Mouse (Mus musculus) testis, adult 2 months (tissue): ENCODE data around the gene Cdkal1. TPM values are rescaled to one million over a fixed set of nuclear protein-coding genes. Genes with fewer than 3 reads are reported as not detected.

Source experiments
- H3K27ac ChIP-seq: fragments of 200-500 bp; 2 replicates; pipeline ENCODE4 v1.5.1; 2012; ENCODE audit warnings: low read depth, low read length; ENCODE audit not compliant: control insufficient read depth, insufficient read depth
- H3K27me3 ChIP-seq: fragments of 200-500 bp; 2 replicates; pipeline ENCODE4 v1.6.1; 2012; ENCODE audit warnings: mild to moderate bottlenecking, low read length, moderate library complexity; ENCODE audit not compliant: control insufficient read depth, insufficient read depth
- H3K36me3 ChIP-seq: fragments of 200-500 bp; 2 replicates; pipeline ENCODE4 v1.6.1; 2012; ENCODE audit warnings: mild to moderate bottlenecking, low read length; ENCODE audit not compliant: control insufficient read depth, insufficient read depth
- H3K4me1 ChIP-seq: fragments of 200-500 bp; 2 replicates; pipeline ENCODE4 v1.6.1; 2012; ENCODE audit warnings: low read length; ENCODE audit not compliant: control insufficient read depth, insufficient read depth
- H3K4me3 ChIP-seq: fragments of 200-500 bp; 2 replicates; pipeline ENCODE4 v1.5.1; 2012; ENCODE audit warnings: low read depth, mild to moderate bottlenecking, low read length, moderate library complexity, mixed read lengths; ENCODE audit not compliant: control insufficient read depth
- CTCF ChIP-seq: fragments of 200-500 bp; IDR thresholded peaks from 2 replicates; pipeline ENCODE4 v1.5.1; 2012; ENCODE audit warnings: low read depth, mild to moderate bottlenecking, inconsistent platforms, low read length, moderate library complexity; ENCODE audit not compliant: control insufficient read depth, insufficient read depth, insufficient replicate concordance
- POLR2A ChIP-seq: fragments of 200-500 bp; IDR thresholded peaks from 2 replicates; pipeline ENCODE4 v1.6.1; 2012; ENCODE audit warnings: low read depth, mild to moderate bottlenecking, inconsistent platforms, low read length, moderate library complexity; ENCODE audit not compliant: control insufficient read depth
- polyA plus RNA-seq: library from polyadenylated mRNA; depleted of rRNA; stranded (reverse); fragments of >200 nt; gene quantifications from 2 replicates; pipeline ENCODE4 v1.2.3, GENCODE M21; 2012; rRNA removed

Cdkal1 gene
- polyA plus RNA-seq, result 11.7 and 14.3 TPM in 2 replicates

DNA sequence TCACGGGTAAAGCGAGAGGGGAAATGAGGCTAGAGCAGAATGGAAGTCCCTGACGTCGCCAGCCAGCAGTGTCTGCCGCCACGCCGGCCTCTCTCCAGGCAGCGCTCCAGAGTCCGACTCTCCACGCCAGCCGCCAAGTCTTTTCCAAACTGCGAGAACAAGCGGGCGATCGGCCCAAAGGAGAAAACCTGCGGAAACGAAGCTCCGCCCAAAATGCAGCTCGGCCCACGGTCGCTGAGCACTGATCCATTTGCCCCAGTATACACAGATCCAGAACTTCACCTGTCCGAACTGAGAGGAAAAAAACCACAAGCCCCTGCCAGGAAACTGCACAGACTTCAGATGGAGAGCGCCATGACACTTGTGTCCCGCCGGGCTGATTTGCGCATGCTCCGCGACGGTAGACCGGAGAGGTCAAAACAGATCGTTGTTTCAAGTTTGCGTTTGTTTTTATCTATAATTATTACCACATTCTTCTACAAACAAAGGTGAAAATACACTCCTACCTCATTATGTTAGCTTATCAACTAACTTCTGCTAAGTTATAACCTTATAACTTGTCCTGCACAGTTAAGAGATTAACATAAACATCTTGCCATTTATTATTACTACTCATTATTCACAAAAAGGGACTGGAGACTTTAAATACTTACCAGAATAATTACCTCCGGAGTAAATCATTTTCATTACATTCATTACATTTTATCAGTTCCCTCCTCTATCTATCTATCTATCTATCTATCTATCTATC is at the start of gene Cdkal1:
Gene Cdkal1, minus strand, starts transcription at position 394 of the 751 bp plus-strand sequence.
- Histone ChIP-seq H3K27ac (peak within 1 kb of the TSS; percentile 59), H3K36me3 (no peaks in the 10 kb centered on the region), H3K27me3 (no peaks in the 10 kb centered on the region), H3K4me3 (peak within 1 kb of the TSS; percentile 99), H3K4me1 (no peaks in the 10 kb centered on the region)
- TF ChIP-seq CTCF, result no peak
- TF ChIP-seq POLR2A, result peak; percentile 77

DNA sequence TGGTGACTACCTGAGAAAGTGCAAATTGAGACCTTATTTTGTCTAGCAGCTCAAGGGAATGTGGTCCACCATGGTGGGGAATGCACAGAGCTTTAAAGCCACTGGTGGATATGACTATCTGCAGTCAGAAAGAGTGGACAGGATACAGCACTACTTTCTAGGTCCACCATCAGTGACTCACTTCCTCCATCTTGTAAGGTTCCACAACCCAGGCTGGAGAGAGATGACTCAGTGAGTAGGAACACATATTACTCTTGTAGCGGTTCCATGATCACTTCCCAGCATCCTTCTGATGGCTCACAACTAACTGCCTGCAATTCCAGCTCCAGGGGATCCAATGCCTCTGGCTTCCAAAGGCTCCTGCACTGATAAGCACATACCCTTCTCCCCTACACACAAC is 47.9 kb upstream of the Cdkal1 start:
- no peaks in the 10 kb centered on the region for H3K4me1 ChIP-seq
- no peak overlapping the region for H3K27ac ChIP-seq
- H3K36me3 ChIP-seq, result no peaks in the 10 kb centered on the region
- H3K4me3 ChIP-seq, result no peak overlapping the region
- no peak for TF ChIP-seq CTCF
- TF ChIP-seq POLR2A, result no peak
- H3K27me3 ChIP-seq, result no peaks in the 10 kb centered on the region

DNA sequence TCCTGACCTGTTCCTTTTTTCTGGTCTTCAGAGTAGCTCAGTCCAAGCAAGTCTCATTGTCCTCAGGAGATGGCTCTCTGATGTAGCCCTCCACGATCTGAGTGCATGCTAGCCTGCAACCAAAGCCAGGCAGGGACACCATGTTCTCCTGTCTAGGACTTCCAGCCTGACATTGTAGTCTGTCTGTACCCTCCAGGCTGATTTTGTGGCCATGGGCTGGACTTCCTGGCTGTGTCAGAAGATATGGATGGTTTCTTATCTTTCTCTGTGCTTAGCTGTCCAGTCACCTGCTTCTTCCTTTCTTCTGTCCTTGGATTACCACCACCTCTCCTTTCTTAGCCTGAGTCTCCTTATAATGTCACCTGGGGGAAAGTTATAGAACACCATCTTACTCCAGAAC is 47.2 kb upstream of the Cdkal1 start:
- TF ChIP-seq POLR2A (no peak), CTCF (no peak)
- no peak overlapping the region for H3K27ac ChIP-seq
- H3K4me1 ChIP-seq, result no peaks in the 10 kb centered on the region
- H3K4me3 ChIP-seq, result no peak overlapping the region
- H3K27me3 ChIP-seq, result no peaks in the 10 kb centered on the region
- no peaks in the 10 kb centered on the region for H3K36me3 ChIP-seq

DNA sequence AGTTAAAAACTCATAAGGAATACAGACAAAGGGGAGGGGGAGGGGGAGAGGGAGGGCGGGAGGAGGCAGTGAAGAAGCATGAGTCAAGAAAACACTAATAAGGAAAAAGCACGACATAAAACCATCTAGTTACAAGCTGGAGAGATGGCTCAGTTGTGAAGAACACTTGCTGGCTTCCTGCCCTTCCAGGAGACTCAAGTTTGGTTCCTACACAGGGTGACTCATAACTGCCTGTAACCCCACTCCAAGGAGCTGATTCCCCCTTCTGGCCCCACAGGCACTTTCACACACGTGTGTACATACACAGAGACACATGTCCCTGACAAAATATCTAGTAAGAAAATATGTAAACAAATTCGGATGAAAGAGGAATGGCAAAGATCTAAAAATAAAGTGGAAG is 46.2 kb upstream of the Cdkal1 start:
- H3K27ac ChIP-seq, result no peak overlapping the region
- H3K27me3 ChIP-seq, result no peaks in the 10 kb centered on the region
- H3K36me3 ChIP-seq, result no peaks in the 10 kb centered on the region
- H3K4me1 ChIP-seq, result no peaks in the 10 kb centered on the region
- H3K4me3 ChIP-seq, result no peak overlapping the region
- no peak for TF ChIP-seq CTCF
- TF ChIP-seq POLR2A, result no peak

DNA sequence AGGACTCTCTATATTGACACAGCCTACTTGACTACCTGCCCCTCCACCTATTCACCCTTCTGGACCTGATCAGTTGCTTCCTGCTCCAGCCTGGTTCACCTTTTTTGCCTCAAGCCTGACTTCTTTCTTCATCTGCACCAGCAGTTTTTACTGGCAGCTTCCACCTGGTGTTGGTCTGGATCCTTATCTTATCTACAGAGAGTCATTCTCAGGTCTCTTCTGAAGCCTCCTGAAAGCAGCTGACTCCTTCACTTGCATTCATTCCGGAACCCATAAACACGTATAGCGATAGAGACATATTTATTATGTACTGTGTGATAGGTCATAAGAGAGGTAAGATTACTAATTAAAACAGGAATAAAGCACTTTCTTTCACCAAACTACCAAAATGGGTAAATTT is 11.3 kb upstream of the Cdkal1 start:
- no peaks in the 10 kb centered on the region for H3K4me1 ChIP-seq
- TF ChIP-seq CTCF (no peak), POLR2A (no peak)
- H3K36me3 ChIP-seq, result no peaks in the 10 kb centered on the region
- H3K27me3 ChIP-seq, result no peaks in the 10 kb centered on the region
- H3K27ac ChIP-seq, result no peak overlapping the region
- H3K4me3 ChIP-seq, result no peak overlapping the region

DNA sequence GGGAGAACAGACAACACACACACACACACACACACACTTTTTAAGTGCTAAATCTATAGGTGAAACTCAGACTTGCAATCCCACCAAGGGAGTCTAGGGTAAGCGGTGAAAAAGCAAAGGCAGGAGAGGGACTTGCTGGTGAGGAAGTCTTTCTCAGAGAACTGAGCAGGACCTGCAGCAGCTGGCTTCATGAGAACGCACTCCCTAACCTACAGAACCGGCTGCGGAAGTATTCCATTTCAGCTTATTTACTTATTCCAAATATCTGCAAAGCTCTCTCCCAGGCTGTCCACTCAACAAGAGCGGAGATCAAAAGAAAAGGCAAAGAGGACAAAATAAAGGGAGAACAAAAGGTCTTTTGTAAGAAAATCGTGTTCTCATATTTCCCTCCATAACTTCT is 8.9 kb upstream of the Cdkal1 start:
- no peaks in the 10 kb centered on the region for H3K36me3 ChIP-seq
- H3K4me3 ChIP-seq, result no peak overlapping the region
- H3K27ac ChIP-seq, result no peak overlapping the region
- no peaks in the 10 kb centered on the region for H3K27me3 ChIP-seq
- TF ChIP-seq POLR2A (no peak), CTCF (no peak)
- no peaks in the 10 kb centered on the region for H3K4me1 ChIP-seq

DNA sequence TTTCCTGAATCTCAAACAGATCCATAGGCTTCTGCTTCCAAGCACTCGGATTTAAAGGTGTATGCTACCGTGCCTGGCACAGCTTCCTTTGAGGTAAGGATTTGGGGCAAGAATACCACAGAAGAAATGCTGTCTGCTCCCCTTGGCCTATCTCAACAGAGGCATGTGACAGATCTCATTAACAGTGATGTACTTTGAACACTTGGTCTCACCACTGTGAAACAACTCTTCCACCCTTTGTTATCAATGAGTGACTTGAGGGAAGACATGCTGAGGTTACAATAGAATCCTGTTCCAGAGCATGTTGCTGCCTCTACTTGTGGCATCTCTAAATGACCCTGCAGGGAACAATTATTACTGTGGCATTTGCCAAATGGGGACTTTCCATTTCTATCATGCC is 4.6 kb upstream of the Cdkal1 start:
- Histone ChIP-seq H3K36me3 (no peaks in the 10 kb centered on the region), H3K27me3 (no peaks in the 10 kb centered on the region), H3K4me1 (no peaks in the 10 kb centered on the region), H3K4me3 (no peak overlapping the region), H3K27ac (no peak overlapping the region)
- TF ChIP-seq POLR2A (no peak), CTCF (no peak)
